Mouse (Mus musculus) gastrocnemius, postnatal 4 days (tissue): ENCODE measurements around the gene Colgalt2. TPM values are rescaled to one million over a fixed set of nuclear protein-coding genes. Genes with fewer than 3 reads are reported as not detected.

Experiments
- DNase-seq, 2 experiments: peaks; one replicate each; pipeline ENCODE4 v3.0.0; 2021 to 2022; ENCODE audit warnings: low spot score in 2 of 2, mixed read lengths in 2 of 2
- total RNA-seq, 2 experiments: library from RNA; stranded (reverse); gene quantifications; 2 replicates each; pipeline ENCODE4 v1.2.3; 2021

Gene Colgalt2
- total RNA-seq, 2 experiments from 2014 or later: 5.4 to 5.5 TPM

DNA sequence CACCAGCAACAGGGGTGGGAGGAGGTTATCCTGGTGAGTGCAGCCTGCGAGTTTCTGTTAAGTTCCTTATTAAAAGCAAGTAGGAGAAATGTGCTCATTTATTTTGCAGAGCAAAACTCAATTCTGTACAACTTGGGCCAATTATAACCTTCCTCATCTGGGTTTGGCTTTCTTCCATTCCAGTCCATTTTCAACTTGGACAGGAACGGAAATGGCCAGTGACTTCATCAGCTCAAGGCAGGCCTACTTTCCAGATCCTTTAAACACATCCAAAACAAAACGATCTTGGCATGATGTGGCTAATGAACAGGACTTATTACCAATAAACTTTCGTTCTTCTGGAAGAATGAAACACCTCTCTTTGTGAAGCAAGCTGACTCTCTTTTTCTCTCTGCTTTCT, 76.5 kb downstream of the Colgalt2 start:
- DNase-seq: no peak

DNA sequence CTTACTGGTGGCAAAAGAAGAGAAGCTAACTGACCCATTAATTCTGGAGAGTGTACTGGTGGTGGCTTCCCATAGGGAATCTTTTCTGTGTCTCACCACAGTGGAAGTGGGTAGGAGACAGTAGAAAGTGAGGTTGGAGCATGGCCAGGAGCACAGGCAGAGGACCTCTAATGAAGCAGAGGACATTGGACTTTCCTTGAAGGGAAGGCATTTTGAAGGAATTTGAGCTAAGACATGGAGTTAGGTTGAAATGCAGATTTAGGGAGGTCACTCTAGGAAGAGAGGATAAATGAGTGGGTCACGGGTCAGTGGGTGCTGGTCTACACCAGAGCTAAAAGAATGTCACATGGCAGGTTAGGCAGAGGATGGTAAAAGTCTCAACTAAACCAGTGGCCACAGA, 91.2 kb downstream of the Colgalt2 start:
- no peak for DNase-seq

DNA sequence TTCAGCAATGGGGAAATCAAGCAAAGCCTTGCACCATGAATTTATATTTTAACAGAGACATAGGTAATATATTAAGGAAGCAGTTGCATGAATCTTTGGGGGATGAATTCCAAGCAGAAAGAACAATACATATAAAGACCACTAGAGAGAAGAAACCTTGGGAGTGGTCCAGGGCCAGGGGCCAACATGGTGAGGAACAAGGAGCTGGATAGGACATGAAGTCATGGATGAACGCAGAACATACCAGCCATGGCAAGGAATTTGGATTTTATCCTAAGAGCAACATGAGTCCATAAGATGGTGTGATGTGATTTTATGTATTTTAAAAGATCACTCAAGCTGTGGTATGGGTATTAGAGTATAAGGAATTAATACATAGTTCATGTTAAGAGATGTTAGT, 92.6 kb downstream of the Colgalt2 start:
- no peak for DNase-seq

DNA sequence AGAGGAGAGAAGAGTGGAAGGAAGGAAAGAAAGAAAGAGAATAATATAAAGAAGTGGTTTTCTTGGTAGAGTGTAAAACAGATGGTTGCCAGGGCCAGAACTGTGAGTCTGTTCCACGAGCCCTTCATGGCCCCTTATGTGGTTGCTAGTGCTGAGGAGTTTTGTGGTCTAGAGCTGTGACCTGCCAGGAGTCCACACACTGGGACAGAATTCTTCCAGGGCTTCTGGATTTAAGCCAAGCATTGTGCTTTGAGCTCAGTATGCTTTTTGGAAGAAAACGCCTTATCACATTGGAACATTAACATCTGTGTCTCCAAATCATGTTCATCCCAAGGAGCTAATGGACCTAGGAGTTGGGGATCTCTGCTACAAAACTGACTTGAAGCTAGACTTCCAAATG, 97.2 kb downstream of the Colgalt2 start:
- no peak for DNase-seq

DNA sequence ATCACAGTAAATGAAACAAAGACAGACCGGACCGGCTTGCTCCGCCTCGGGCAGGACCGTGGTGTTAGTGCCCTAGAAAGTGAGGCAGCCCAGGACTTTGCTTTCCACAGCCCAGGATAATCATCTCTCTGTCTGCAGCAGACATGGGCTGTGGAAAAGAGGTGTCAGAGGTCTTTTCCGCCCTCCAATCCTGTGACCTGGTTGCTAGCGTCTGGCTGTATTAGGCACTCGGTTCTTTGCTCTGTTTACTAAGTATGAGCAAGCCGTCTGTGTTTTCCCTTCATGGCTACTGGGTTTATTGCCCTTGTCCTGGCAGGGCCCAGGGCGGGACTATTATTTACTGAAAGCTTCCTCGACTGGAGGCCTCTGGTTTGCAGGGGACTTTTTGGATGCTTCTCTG, 98.0 kb downstream of the Colgalt2 start:
- no peak for DNase-seq

DNA sequence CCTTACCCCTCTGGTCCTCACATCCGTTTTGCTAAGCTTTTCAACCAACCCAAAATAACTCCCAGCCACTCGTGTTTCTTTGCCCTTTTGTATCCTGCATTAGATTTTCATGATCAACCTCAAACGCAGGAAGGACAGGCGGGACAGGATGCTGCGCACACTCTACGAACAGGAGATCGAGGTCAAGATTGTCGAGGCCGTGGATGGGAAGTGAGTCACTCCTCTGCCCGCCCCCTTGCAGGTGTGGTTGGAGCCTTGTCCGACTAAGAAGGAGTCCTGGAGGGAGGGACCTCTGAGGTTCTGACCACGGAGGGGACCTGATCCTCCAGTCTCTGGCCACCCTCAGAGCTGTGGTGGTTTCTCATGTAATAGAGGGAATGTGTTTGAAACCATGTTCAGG, 100.2 kb downstream of the Colgalt2 start:
- DNase-seq: no peak

DNA sequence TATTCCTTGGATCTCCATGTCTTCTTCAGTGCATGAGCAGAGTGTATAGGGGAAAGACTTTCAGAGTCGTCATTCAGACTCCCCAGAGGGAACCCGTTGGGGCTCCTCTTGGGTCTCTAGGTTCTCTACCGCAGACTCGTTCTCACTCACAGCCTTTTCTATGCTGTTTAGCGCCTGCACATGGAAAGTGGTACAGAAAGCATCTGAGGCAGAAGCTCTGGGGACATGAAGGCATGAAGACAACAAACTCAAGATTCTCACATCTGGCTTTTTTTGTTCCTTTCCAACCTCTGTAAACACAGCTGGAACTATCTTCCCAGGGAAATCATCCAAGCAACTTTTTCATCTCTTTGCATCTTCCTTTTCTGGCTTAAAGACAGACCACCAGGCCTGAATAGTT, 106.5 kb downstream of the Colgalt2 start:
- no peak for DNase-seq

DNA sequence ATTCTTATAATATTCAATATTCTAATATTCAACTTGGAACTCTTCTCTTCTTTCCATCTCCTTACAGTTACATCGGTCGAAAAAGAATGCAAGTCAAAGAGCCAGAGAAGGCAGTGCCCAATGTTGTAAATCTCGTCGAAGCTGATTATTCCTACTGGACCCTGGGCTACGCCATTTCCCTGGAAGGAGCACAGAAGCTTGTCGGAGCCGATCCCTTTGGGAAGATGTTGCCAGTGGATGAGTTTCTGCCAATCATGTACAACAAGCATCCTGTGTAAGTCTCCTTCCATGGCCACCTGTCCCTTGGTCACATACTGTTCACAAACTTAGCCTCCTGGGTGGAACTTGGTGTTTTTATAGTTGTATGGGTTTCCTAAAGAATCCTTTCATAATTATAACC, 107.1 kb downstream of the Colgalt2 start:
- DNase-seq: no peak

DNA sequence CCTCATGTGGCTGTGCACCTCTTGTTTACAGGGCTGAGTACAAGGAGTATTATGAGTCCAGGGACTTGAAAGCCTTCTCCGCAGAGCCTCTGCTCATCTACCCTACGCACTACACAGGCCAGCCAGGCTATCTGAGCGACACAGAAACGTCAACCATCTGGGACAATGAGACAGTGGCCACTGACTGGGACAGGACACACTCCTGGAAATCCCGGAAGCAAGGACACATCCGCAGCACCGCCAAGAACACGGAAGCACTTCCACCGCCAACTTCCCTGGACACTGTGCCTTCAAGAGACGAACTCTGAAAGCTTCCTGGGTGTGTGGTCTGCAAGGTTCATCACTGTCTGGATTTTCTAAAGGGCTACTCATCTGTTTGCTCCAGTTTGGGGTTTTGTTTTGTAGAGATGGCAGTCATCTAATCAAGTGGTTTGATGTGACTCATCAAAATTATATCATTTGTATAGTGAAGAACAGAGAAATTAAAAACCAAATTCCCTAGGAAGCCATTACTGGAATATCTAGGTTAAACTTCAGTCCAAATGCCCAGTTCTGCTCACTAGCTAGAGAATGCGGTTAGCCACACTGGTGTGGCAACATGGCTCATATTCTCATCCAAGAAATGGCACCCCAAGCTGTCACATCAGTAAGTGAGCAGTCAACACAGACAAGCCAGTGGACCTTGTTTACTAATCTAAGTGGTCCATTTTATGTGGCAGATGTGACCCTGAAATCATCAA, 109.0 kb downstream of the Colgalt2 start:
- no peak for DNase-seq

DNA sequence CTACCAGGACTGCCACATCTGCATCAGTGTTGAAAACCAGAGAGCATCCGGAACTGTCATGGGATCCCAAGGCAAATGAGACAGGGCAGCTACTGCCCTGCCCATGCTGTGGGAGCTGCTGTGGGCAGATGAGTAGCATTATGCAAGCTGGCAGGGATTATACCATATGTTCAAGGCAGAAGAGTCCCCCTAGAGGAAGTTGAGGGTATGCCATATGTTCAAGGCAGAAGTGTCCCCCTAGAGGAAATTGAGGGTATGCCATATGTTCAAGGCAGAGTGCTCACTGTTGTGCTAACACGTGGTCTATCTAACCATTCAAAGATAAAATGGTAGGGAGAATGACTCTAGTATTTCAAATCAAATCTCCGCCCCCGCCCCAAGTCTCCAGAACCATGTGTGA, 111.6 kb downstream of the Colgalt2 start:
- DNase-seq: no peak

DNA sequence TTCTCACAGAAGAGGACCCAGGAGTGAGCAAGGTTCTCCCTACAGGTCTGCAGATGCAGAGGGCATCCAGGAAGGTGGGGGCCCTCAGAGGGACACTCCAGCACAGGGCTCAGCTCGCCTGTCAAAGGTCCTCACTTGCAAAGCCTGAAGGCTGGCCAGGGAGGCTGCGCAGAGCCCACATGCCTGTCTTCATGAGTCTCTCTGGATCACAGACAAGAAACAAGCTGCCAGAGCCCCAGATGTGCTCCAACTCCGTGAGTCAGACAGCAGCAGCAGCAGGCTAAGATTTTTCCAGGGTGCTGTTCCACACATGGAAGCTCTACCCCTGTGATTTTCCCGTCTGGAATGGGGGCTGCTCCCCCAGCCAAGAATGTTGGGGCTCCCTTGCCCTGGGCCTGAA, 114.6 kb downstream of the Colgalt2 start:
- peak in 1 of 2 experiments; percentile 39 for DNase-seq

DNA sequence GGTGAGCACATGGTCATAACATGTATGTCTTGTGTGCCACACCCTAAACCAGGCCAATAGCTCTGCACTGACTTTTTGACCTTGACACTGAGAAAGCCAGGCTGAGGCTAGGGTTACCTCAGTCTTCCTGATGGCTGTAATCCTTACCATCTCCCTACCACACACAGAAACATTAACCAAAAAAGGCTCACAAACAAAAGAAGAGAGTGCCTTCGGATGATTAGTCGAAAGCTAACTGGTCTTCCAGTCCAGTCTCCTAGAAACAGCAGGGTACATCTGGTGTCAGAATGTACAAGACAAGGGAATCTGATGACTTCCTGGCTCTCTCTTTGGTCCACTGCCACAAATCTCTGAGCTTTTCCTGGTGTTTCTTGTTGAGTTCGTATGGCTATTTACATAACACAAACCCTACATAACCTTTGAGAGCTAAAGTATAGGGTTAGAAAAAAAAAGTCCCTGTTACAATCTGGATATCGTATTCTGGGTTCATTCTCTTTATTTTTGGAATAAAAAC, 117.5 kb downstream of the Colgalt2 start:
- no peak for DNase-seq

DNA sequence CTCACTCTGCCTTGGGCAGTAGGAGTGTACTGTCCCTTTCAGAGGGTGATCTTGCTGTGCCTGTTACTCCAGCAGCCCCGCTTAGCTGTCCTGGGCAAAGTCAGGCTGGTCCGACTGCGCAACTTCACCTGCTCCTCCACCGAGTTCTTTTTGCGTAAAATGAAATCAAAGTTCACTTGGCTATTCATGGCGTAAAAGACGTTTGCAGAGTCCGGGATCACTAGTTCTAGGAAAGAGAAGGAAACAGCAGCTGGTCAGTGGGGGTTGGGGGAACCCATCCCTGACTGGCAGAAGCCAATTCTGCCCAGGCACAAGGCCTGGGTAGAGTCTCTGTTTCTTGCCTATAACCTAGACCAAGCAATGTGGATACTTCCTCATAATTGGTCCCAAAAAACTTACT, 119.3 kb downstream of the Colgalt2 start:
- no peak for DNase-seq

DNA sequence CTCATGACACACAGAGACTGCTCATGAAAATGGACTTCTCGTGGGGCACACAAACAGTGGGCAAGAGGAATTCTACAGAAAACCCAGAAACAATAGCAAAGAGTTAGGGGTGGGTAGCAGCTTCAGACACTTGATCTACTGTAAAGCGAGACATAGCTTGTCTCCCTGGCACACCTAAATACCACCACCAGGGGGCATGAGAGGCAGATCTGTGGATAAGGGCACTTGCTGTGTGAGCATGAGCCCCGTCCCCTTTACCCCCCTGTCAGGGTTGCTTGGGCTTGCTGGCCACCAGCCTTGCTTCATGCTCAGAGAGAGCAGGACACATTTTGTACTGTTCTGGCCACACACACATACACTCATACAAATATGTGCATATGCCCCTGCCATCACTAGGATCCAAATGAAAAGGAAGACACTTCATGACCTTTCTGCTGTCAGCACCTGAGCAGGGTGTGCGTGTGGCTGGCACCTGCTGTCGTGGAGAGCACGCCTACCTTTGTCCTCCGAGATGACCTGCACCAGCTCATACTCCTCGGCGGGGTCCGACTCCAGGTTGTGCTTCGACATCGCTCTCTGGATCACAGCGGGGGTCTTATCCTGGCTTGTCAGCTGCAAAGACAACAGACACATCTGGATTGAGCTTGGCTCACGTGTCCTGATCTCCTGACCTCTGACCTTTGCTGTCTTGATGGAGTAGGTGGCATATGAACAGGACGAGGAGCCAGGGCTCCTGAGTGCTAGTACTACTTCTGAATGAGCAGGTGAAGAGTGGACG, 121.4 kb downstream of the Colgalt2 start:
- peak in 1 of 2 experiments; percentile 66 for DNase-seq

DNA sequence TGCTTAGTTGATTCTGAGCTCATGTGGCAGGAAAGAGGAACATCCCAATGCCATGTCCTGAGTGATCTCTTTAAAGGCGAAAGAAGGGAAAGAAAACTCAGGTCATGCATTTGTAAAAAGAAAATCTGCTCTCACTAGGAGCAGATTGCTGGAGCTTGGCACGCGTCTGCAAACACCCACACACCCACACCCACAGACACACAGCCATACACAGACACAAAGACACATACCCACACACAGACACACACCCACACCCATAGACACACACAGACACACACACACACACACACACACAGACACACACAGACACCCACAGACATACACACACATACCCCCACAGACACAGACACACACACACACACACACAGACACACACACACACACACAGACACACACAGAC, 122.6 kb downstream of the Colgalt2 start:
- no peak for DNase-seq

DNA sequence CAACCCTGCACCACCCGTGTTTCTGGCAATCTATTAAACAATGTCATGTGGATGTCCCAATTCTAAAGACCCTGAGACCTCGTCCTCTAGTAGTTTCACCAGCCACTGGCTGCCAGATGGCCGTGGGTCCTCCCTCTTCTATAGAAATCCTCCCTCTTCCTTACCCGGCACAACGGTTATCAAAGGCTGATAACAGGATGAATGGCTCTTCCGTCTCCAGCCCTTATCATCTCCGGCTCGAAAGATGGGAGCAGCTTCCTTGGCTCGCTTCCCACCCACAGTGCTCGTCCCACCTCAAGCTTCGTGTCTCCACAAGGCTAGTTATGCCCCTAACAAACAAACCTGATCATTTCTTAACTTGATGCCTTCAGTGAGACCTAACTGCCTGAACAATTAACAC, 123.7 kb downstream of the Colgalt2 start:
- no peak for DNase-seq

DNA sequence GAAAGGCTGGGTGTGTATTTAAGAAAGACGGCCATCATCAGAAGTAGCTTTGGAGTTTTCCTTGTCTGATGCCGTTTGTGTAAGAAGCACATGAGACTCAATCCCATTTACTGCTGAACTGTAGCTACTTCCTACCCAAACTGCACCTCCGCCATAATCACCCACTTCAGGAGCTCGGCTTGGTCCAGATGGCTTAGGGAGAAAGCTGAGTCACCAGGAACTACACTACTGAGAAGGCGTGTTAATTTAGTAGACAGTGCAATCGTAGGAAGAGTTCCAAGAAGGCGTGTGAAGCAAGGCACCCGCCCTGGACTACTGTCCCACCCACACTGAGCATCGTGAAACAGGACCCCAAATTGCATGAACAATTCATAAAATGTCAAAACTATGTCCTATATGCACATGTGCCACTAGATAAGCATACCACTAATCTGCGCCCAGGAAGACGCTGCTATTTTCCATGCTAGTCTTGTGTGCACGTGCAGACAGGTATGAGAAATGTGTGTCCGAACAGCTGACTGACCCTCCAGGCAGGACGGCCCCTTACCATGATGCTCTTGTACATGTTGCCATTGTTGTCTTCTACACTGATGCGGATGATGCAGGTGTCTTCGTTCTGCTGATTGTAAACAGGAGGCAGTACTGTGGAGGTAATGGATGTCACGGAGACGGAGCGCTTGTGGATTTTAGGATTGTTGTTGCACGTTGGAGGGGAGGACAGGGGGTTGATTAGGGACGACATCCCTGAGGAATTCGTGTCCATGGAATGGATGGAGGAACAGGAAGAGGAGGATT, 124.7 kb downstream of the Colgalt2 start:
- DNase-seq: no peak

DNA sequence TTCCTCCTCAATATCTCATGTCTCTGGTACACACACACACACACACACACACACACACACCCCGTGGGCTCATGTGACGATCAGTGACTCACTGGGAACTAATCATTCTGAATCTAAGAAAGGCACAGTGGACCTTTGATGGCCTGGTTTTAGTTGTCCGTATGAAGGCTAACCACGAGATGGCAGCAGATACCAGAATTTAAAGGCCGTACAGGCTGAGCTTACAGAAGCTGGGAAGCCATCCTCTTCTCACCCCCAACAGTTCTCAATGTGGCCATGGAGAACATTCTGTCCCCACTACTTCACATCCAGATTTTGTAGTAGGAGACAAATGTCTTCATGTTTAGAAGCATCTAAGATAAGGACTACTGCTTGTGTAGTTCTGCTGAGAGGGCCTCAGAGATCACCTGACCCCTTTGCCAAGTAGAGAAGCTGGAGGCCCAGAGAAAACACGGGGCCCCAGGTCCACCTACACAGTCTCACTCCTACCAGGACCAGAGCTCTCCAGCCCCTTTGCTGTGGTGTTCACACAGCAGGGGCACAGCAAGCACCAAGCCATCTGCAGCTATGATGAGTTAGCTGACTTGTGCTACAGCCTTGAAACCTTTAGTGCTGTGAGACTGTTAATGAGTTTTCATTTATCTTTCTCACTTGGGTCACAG, 125.5 kb downstream of the Colgalt2 start:
- DNase-seq: peak in 1 of 2 experiments; percentile 65

DNA sequence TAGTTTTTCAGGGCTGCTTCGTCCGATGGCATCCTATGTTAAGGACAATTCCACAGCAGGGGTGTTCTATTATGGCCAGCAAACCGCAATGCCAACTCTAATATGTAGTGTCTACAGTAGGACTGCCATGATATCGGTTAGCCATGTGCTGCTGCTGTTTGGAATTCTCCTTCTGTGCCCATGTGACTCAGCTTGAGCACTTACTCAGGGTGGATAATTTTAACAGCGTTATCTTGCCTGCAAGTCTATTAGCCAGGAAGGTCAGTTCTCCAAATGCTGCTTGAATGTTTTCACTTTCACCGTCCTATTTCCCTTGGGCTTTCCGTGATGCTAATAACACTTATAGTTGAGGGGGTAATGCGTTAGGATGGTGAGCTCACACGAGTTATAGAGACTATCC, 126.5 kb downstream of the Colgalt2 start:
- DNase-seq: no peak

DNA sequence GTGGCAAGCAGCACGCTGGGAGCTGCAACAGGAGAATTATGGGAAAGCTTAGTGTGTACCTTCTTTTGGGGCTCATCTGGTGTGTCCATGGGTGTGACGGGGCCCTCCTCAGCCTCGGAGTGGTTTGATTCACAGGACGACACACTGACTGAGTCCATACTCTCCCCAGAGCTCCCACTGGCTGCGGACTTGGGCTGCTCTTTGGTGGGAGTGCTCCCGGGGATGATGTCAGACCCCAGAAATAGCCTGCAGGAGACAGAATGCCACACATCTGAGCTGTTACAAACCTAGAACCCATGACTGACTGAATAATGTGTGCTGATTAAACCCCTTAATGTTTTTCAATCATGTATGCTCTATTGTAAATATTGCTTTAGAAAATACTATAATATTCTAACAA, 128.6 kb downstream of the Colgalt2 start:
- no peak for DNase-seq

DNA sequence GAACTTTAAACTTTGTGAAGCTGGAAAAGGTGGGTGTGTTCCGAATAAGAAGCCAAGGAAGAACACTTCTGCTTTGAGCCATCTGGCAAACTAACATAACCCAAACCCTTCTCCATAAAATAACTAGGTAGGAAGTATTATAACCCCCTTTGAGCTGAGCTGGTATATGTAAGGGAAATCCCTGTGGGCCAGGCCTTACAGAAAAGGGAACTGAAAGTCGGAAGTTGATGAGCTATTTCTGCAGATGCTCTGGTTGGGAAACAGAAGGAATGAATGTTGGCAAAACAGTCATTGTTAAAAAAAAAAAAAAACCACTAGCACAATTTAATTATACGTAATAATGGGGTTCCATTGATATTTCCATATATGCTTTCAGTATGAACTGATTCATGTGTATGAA, 129.1 kb downstream of the Colgalt2 start:
- no peak for DNase-seq
